Mouse (Mus musculus): ENCODE data around the gene Bglap2.

DNA sequence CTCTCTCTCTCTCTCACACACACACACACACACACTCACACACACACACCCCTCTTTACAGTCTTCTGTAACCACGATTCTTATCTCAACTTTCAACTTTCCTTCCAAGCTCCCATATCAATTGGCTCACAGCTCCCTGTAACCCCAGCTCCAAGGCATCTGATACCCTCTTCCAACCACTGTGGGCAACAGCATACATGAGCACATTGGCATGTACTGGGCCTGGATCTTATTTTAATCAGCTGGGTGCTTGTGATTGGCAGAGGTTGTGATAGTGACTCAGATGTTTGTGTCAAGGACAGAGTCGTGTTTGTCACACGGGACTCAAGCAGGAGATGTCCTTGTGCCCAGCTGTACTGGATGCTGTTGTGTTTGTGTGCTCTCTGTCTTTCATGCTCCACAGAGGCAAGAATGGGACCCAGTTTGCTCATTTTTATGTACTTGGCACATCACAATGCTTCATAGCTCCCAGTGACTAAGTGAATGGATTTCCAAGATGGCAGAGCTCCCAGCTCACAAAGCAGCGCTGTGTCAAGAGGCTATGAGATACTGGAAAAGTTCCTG is 48.9 kb upstream of the Bglap2 start:
- no peak for TF ChIP-seq POLR2A (IDR thresholded peaks at IDR 0.05; ENCODE audit: control insufficient read depth, extremely low read depth, insufficient read depth, low read length, poor library complexity)
- TF ChIP-seq CTCF (IDR thresholded peaks at IDR 0.05; ENCODE audit: borderline replicate concordance, control insufficient read depth, extremely low read depth, insufficient read depth, low read length, poor library complexity), result no peak
